Mouse (Mus musculus) heart, postnatal 0 days (tissue): Measurements from ENCODE around the gene Akt1. TPM values are rescaled to one million over a fixed set of nuclear protein-coding genes. Genes with fewer than 3 reads are reported as not detected.
A peak's percentile ranks its signal among the peaks of the same experiment; 100 is the strongest.

Source experiments
- ATAC-seq: fragments of 200-750 bp; cut with Nextera tagmentation; 2 replicates; pipeline ENCODE4 v1.8.0; 2017; ENCODE audit warnings: low read depth, moderate number of reproducible peaks, moderate library complexity; ENCODE audit not compliant: insufficient read depth
- DNase-seq: peaks from one replicate; pipeline ENCODE4 v3.0.0-alpha.2; 2016; ENCODE audit warnings: low spot score
- H3K27ac ChIP-seq: fragments of 300-500 bp; sonication (generic); 2 replicates; pipeline ENCODE4 v1.5.1; 2014; ENCODE audit warnings: low read depth, mild to moderate bottlenecking
- H3K27me3 ChIP-seq: fragments of 300-500 bp; sonication (generic); 2 replicates; pipeline ENCODE4 v1.6.1; 2014; ENCODE audit warnings: low read length, mixed read lengths; ENCODE audit not compliant: control insufficient read depth, insufficient read depth
- H3K36me3 ChIP-seq: fragments of 300-500 bp; sonication (generic); replicated peaks from 2 replicates; pipeline ENCODE4 v1.6.1; 2014; ENCODE audit warnings: low read length, mixed read lengths; ENCODE audit not compliant: control insufficient read depth, insufficient read depth
- H3K4me1 ChIP-seq: fragments of 300-500 bp; sonication (generic); 2 replicates; pipeline ENCODE4 v1.6.1; 2014; ENCODE audit warnings: antibody characterized with exemption; ENCODE audit not compliant: control insufficient read depth, insufficient read depth
- H3K4me2 ChIP-seq: fragments of 300-500 bp; sonication (generic); 2 replicates; pipeline ENCODE4 v1.6.1; 2014; ENCODE audit warnings: low read depth, mild to moderate bottlenecking, low read length, moderate library complexity
- H3K4me3 ChIP-seq: fragments of 300-500 bp; sonication (generic); 2 replicates; pipeline ENCODE4 v1.5.1; 2014; ENCODE audit warnings: low read depth, low read length
- H3K9ac ChIP-seq: fragments of 300-500 bp; sonication (generic); replicated peaks from 2 replicates; pipeline ENCODE4 v1.6.1; 2014; ENCODE audit warnings: low read depth, low read length, mixed read lengths
- H3K9me3 ChIP-seq: fragments of 300-500 bp; sonication (generic); replicated peaks from 2 replicates; pipeline ENCODE4 v1.6.1; 2016; ENCODE audit warnings: low read length; ENCODE audit not compliant: control insufficient read depth
- CTCF ChIP-seq: IDR thresholded peaks from 2 replicates; pipeline ENCODE4 v1.5.1; 2016; ENCODE audit warnings: antibody characterized with exemption, control low read depth, low read depth
- EP300 ChIP-seq: IDR thresholded peaks from 2 replicates; pipeline ENCODE4 v1.6.1; 2016; ENCODE audit warnings: antibody characterized with exemption, low read depth
- WGBS: fragments of 180-500 bp; shearing (Covaris S2); extraction: QIAGEN DNeasy Blood & Tissue Kit; methylation state at CpG from one replicate; pipeline ENCODE4 v1.1.7; 2014; 5-methylcytosine and 5-hydroxymethylcytosine counted together
- polyA plus RNA-seq: library from polyadenylated mRNA; unstranded; fragments of >200 nt; fragmentation: Nextera tagmentation; extraction: Ambion mirVana; gene quantifications from 2 replicates; pipeline ENCODE4 v1.2.1, GENCODE M21; 2015
- total RNA-seq: library from RNA; depleted of rRNA; stranded (reverse); fragments of >200 nt; gene quantifications from 2 replicates; pipeline ENCODE4 v1.2.3, GENCODE M21; 2014; ENCODE audit warnings: low replicate concordance; rRNA removed

The Akt1 gene
- total RNA-seq (206 and 234 TPM in 2 replicates), polyA plus RNA-seq (60.6 and 70.9 TPM in 2 replicates)

GRCm38 (mm10) chr12:112674132-112675011 lies at the start of gene Akt1:
Gene Akt1, minus strand, starts transcription at chr12:112674884.
- H3K36me3 ChIP-seq = peaks cover 17% of the 10 kb centered on the region
- peak within 1 kb of the TSS; percentile 94 for H3K27ac ChIP-seq
- H3K9me3 ChIP-seq = no peaks in the 10 kb centered on the region
- peaks cover 41% of the 10 kb centered on the region for H3K4me1 ChIP-seq
- TF ChIP-seq EP300 (no peak), CTCF (no peak)
- H3K9ac ChIP-seq = peak within 1 kb of the TSS; percentile 95
- H3K4me3 ChIP-seq = peak within 1 kb of the TSS; percentile 74
- peak; percentile 39 for DNase-seq
- peak; percentile 27 for ATAC-seq
- peak within 1 kb of the TSS; percentile 80 for H3K4me2 ChIP-seq
- 1% methylated on average over 52 of the region's 70 CpGs for WGBS
- no peaks in the 10 kb centered on the region for H3K27me3 ChIP-seq

GRCm38 (mm10) chr12:112724077-112724805 lies 49.6 kb upstream of the Akt1 start:
- no peak for TF ChIP-seq EP300
- peak; percentile 46 for TF ChIP-seq CTCF
- Histone ChIP-seq H3K9me3 (no peaks in the 10 kb centered on the region), H3K36me3 (no peaks in the 10 kb centered on the region), H3K4me3 (no peak overlapping the region), H3K9ac (no peak overlapping the region), H3K27me3 (0 out of 2 replicates have a peak, but pooled peaks cover 7% of the 10 kb centered on the region), H3K4me1 (peaks cover 12% of the 10 kb centered on the region; the same call in 1 of the 2 replicates), H3K27ac (no peak overlapping the region), H3K4me2 (no peak overlapping the region)
- DNase-seq (peak; percentile 44), ATAC-seq (peak; percentile 42)
- whole genome bisulfite sequencing = 74% methylated on average over 11 of the region's 11 CpGs

GRCm38 (mm10) chr12:112723445-112723844 lies 48.8 kb upstream of the Akt1 start:
- DNase-seq (no peak), ATAC-seq (no peak)
- H3K4me1 ChIP-seq = peaks cover 12% of the 10 kb centered on the region; the same call in 1 of the 2 replicates
- no peak overlapping the region for H3K4me2 ChIP-seq
- WGBS = 96% methylated on average over 6 of the region's 6 CpGs
- H3K4me3 ChIP-seq = no peak overlapping the region
- H3K27ac ChIP-seq = no peak overlapping the region
- H3K27me3 ChIP-seq = 0 out of 2 replicates have a peak, but pooled peaks cover 7% of the 10 kb centered on the region
- no peaks in the 10 kb centered on the region for H3K36me3 ChIP-seq
- H3K9me3 ChIP-seq = no peaks in the 10 kb centered on the region
- H3K9ac ChIP-seq = no peak overlapping the region
- no peak for TF ChIP-seq CTCF
- no peak for TF ChIP-seq EP300

GRCm38 (mm10) chr12:112723028-112723330 lies 48.3 kb upstream of the Akt1 start:
- 32% methylated on average over 5 of the region's 5 CpGs for WGBS
- Histone ChIP-seq H3K36me3 (no peaks in the 10 kb centered on the region), H3K9me3 (no peaks in the 10 kb centered on the region), H3K27me3 (0 out of 2 replicates have a peak, but pooled peaks cover 7% of the 10 kb centered on the region), H3K4me3 (peak overlapping the region; percentile 69), H3K27ac (no peak overlapping the region), H3K4me1 (peaks cover 12% of the 10 kb centered on the region; the same call in 1 of the 2 replicates), H3K4me2 (peak overlapping the region; percentile 99), H3K9ac (peak overlapping the region; percentile 79; the same call in 1 of the 2 replicates)
- ATAC-seq = no peak
- no peak for DNase-seq
- TF ChIP-seq CTCF = no peak

- H3K27ac ChIP-seq = peak overlapping the region; percentile 39; the same call in 1 of the 2 replicates
- H3K9me3 ChIP-seq = no peaks in the 10 kb centered on the region
- H3K9ac ChIP-seq = peak overlapping the region; percentile 79
- peaks cover 12% of the 10 kb centered on the region; the same call in 1 of the 2 replicates for H3K4me1 ChIP-seq
- ATAC-seq (peak; percentile 53), DNase-seq (no peak)
- TF ChIP-seq EP300 (no peak), CTCF (no peak)
- H3K36me3 ChIP-seq = no peaks in the 10 kb centered on the region
- 0 out of 2 replicates have a peak, but pooled peaks cover 7% of the 10 kb centered on the region for H3K27me3 ChIP-seq
- under 1% methylated on average over 32 of the region's 75 CpGs for WGBS
- peak overlapping the region; percentile 69 for H3K4me3 ChIP-seq
- peak overlapping the region; percentile 99 for H3K4me2 ChIP-seq
Observed at GRCm38 (mm10) chr12:112722240-112723027, 47.8 kb upstream of the Akt1 start.
